Mouse (Mus musculus): Measurements from ENCODE around the gene Cpne5. TPM values are rescaled to one million over a fixed set of nuclear protein-coding genes. Genes with fewer than 3 reads are reported as not detected.

Gene Cpne5
- 5.3 and 5.8 TPM in 2 replicates for polyA plus RNA-seq (2015; fragmentation: Nextera tagmentation; extraction: Ambion mirVana)

DNA sequence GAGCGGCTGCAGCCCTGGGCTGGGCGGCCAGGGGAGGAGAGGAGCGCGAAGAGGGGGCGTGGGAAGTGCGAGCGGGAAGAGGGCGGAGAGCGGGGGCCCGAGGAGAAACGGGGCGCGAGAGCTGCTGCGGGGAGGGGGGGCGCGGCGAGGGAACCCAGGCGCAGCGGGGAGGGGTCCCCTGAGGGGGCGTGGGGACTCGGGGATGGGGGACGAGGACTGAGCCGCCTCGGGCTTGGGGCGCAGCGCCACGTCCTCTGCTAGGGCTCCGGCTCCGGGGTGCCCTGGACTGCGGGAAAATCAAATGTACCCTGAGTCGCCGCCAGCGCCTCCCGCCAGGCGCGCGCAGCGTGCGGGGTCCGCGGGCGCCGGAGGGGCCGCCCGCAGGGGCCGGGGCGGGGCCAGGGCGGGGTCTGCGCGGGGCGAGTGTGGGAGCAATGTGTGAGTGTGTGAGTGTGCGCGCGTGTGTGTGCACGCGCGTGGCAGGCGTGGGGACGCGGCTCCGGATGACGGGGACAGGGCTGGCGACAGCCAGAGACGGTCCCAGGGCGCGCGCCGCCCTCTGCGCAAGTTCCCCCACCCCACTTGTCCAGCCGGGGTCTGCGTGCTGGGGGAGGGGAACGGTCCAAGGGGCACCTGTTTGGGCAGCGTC lies at the start of gene Cpne5:
Cpne5 (minus strand) TSS at position 396 of the 649 bp plus-strand sequence.
- peak within 1 kb of the TSS; percentile 61 for H3K4me3 ChIP-seq (replicated peaks; ENCODE audit: low read depth, low read length)
- H3K36me3 ChIP-seq (ENCODE audit: insufficient read depth, low read length), result no peaks in the 10 kb centered on the region
- H3K9me3 ChIP-seq (replicated peaks; ENCODE audit: low read length), result no peaks in the 10 kb centered on the region
- TF ChIP-seq CTCF (IDR thresholded peaks at IDR 0.05; ENCODE audit: low read depth), result no peak
- no peak for DNase-seq (ENCODE audit: low spot score)
- peaks cover 8% of the 10 kb centered on the region; the same call in 1 of the 2 replicates for H3K27me3 ChIP-seq (ENCODE audit: insufficient read depth, low read length)
- 2% methylated on average over 52 of the region's 73 CpGs for WGBS
- peak within 1 kb of the TSS; percentile 100 for H3K4me2 ChIP-seq (ENCODE audit: low read length)
- H3K4me1 ChIP-seq (replicated peaks; ENCODE audit: insufficient read depth, low read length), result peaks cover 7% of the 10 kb centered on the region; the same call in 1 of the 2 replicates
- H3K9ac ChIP-seq (ENCODE audit: low read depth, low read length), result peak within 1 kb of the TSS; percentile 54
- no peak within 1 kb of the TSS for H3K27ac ChIP-seq
- peak; percentile 37; the same call in 1 of the 2 replicates for ATAC-seq (replicated peaks; ENCODE audit: low FRiP score, low read depth)

DNA sequence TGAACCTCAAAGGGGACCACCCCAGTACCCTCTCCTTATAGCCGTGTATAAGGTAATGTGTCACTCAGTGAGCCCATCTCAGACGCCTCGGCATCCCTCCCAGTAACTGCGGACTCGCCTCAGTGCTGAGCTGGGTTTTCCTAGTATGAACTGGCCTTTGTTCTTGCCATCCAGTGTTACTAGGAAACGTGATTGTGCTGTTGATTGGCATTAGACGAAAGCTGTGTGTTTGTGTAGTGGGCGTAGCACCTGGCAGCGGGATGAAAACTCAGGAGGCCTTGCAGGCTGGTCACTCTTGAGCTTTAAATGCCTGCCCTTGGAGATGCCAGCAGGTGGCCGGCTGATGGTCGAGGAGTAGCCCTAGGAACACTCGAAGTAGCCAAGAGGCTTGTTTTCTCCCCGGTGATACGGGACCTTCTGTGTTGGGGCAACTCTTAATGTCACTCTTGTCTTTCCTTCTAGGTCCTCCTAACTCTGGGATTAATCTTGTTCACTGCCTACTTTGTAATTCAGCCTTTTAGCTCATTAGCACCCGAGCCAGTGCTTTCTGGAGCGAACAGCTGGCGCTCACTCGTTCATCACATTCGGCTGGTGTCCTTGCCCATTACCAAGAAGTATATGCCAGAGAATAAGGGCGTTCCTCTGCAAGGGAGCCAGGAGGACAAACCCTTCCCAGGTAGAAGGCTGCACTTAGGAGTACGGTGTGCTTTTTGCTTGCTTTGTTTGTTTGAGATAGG lies 44.4 kb upstream of the Cpne5 start:
- H3K4me1 ChIP-seq (replicated peaks; ENCODE audit: insufficient read depth, low read length), result no peaks in the 10 kb centered on the region
- no peak for TF ChIP-seq CTCF (IDR thresholded peaks at IDR 0.05; ENCODE audit: low read depth)
- WGBS, result 78% methylated on average over 21 of the region's 21 CpGs
- no peak overlapping the region for H3K27ac ChIP-seq
- H3K27me3 ChIP-seq (ENCODE audit: insufficient read depth, low read length), result no peaks in the 10 kb centered on the region
- no peak overlapping the region for H3K9ac ChIP-seq (ENCODE audit: low read depth, low read length)
- ATAC-seq (replicated peaks; ENCODE audit: low FRiP score, low read depth) (no peak), DNase-seq (ENCODE audit: low spot score) (no peak)
- H3K36me3 ChIP-seq (ENCODE audit: insufficient read depth, low read length), result 0 out of 2 replicates have a peak, but pooled peaks cover 16% of the 10 kb centered on the region
- H3K9me3 ChIP-seq (replicated peaks; ENCODE audit: low read length), result no peaks in the 10 kb centered on the region
- no peak overlapping the region for H3K4me2 ChIP-seq (ENCODE audit: low read length)
- H3K4me3 ChIP-seq (replicated peaks; ENCODE audit: low read depth, low read length), result no peak overlapping the region

DNA sequence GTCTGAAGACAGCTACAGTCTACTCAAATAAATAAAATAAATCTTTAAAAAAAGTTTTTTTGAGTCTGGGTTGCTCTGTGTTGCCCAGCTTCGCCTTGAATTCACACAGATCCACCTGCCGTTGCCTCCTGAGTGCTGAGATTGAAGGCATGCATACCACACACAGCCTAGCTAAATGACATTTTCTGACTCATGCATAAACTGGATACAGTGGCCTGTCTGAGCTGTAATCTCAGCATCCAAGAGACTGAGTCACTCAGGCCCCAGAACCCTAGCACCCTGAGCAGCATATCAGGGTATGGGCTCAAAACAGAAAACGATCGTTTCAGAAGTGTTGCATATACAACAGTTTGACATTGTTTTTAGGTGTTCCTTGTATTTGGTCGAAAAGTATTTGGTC lies 43.6 kb upstream of the Cpne5 start:
- Histone ChIP-seq H3K27me3 (ENCODE audit: insufficient read depth, low read length) (no peaks in the 10 kb centered on the region), H3K4me2 (ENCODE audit: low read length) (no peak overlapping the region), H3K36me3 (ENCODE audit: insufficient read depth, low read length) (0 out of 2 replicates have a peak, but pooled peaks cover 16% of the 10 kb centered on the region), H3K4me1 (replicated peaks; ENCODE audit: insufficient read depth, low read length) (no peaks in the 10 kb centered on the region), H3K9me3 (replicated peaks; ENCODE audit: low read length) (no peaks in the 10 kb centered on the region), H3K27ac (no peak overlapping the region), H3K9ac (ENCODE audit: low read depth, low read length) (no peak overlapping the region), H3K4me3 (replicated peaks; ENCODE audit: low read depth, low read length) (no peak overlapping the region)
- DNase-seq (ENCODE audit: low spot score) (no peak), ATAC-seq (replicated peaks; ENCODE audit: low FRiP score, low read depth) (no peak)
- 85% methylated on average over 5 of the region's 5 CpGs for WGBS
- no peak for TF ChIP-seq CTCF (IDR thresholded peaks at IDR 0.05; ENCODE audit: low read depth)

DNA sequence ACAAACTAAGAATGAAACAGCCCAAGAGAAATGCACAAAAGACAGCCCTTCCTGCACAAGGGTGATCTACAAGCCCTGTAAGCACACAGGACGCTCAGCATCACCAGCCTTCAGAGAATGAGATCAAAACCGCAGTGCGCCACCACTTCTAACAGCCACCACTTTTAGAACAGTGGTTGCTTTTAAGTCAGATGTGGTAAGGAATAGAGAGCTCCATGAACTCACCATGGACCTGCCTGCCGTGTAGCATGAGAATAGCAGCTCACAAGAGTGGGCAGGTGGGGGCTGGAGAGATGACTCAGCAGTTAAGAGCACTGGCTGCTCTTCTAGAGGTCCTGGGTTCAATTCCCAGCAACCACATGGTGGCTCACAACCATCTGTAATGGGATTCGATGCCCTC lies 42.5 kb upstream of the Cpne5 start:
- WGBS, result 92% methylated on average over 5 of the region's 5 CpGs
- no peak for ATAC-seq (replicated peaks; ENCODE audit: low FRiP score, low read depth)
- no peaks in the 10 kb centered on the region for H3K4me1 ChIP-seq (replicated peaks; ENCODE audit: insufficient read depth, low read length)
- no peak overlapping the region for H3K27ac ChIP-seq
- no peak overlapping the region for H3K4me3 ChIP-seq (replicated peaks; ENCODE audit: low read depth, low read length)
- no peaks in the 10 kb centered on the region for H3K27me3 ChIP-seq (ENCODE audit: insufficient read depth, low read length)
- 0 out of 2 replicates have a peak, but pooled peaks cover 16% of the 10 kb centered on the region for H3K36me3 ChIP-seq (ENCODE audit: insufficient read depth, low read length)
- no peak overlapping the region for H3K9ac ChIP-seq (ENCODE audit: low read depth, low read length)
- no peak for DNase-seq (ENCODE audit: low spot score)
- H3K4me2 ChIP-seq (ENCODE audit: low read length), result no peak overlapping the region
- H3K9me3 ChIP-seq (replicated peaks; ENCODE audit: low read length), result no peaks in the 10 kb centered on the region
- TF ChIP-seq CTCF (IDR thresholded peaks at IDR 0.05; ENCODE audit: low read depth), result no peak

DNA sequence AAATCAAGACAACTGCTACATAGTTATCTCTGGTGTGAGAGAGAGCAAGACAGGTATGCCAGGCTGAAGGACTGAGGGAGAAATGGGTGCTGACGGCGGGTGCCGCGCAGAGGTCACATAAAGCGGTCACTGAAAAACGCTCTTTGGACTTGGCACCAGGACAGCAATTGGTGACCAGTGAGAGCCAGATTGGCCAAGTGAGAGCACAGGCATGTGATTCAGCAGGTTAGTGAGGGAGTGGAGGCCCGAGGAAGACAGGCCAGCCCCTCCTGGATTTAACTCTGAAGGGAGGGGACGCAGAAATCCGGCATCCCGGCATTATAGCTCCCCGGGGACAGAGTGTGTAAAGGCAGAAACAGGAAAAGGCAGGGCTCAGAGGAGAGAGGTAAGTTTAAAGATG lies 35.9 kb upstream of the Cpne5 start:
- 54% methylated on average over 11 of the region's 11 CpGs for WGBS

DNA sequence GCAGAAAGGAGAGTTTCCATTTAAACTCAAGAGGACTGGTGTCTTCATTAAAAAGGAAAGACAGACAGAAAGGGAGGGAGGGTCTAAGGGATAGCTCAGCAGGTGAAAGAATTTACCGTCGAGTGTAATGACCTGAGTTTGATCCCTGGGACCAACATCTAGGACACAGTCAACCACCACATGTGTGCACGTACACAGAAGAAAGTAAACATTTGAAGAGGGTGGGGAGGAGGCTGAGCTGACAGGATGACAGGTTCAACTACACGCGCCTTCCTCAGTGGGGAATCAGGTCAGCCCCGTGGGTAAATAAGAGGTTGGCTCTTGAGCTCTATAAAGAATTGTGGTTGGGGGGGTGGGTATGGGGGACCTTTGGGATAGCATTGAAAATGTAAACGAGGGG lies 35.2 kb upstream of the Cpne5 start:
- Histone ChIP-seq H3K4me3 (replicated peaks; ENCODE audit: low read depth, low read length) (no peak overlapping the region), H3K9ac (ENCODE audit: low read depth, low read length) (no peak overlapping the region), H3K4me2 (ENCODE audit: low read length) (no peak overlapping the region), H3K27ac (no peak overlapping the region), H3K27me3 (ENCODE audit: insufficient read depth, low read length) (no peaks in the 10 kb centered on the region), H3K36me3 (ENCODE audit: insufficient read depth, low read length) (no peaks in the 10 kb centered on the region), H3K4me1 (replicated peaks; ENCODE audit: insufficient read depth, low read length) (peaks cover 14% of the 10 kb centered on the region), H3K9me3 (replicated peaks; ENCODE audit: low read length) (no peaks in the 10 kb centered on the region)
- TF ChIP-seq CTCF (IDR thresholded peaks at IDR 0.05; ENCODE audit: low read depth), result no peak
- 81% methylated on average over 7 of the region's 7 CpGs for WGBS
- no peak for DNase-seq (ENCODE audit: low spot score)
- no peak for ATAC-seq (replicated peaks; ENCODE audit: low FRiP score, low read depth)

More for the DNA sequence above, 35.9 kb upstream of the Cpne5 start:
- Histone ChIP-seq H3K9me3 (replicated peaks; ENCODE audit: low read length) (no peaks in the 10 kb centered on the region), H3K4me1 (replicated peaks; ENCODE audit: insufficient read depth, low read length) (peaks cover 14% of the 10 kb centered on the region), H3K4me2 (ENCODE audit: low read length) (no peak overlapping the region), H3K27me3 (ENCODE audit: insufficient read depth, low read length) (no peaks in the 10 kb centered on the region), H3K4me3 (replicated peaks; ENCODE audit: low read depth, low read length) (no peak overlapping the region), H3K36me3 (ENCODE audit: insufficient read depth, low read length) (no peaks in the 10 kb centered on the region), H3K27ac (peak overlapping the region; percentile 64), H3K9ac (ENCODE audit: low read depth, low read length) (0 out of 2 replicates have a peak overlapping the region, but pooled peaks have one; percentile 2)
- ATAC-seq (replicated peaks; ENCODE audit: low FRiP score, low read depth), result peak; percentile 75
- TF ChIP-seq CTCF (IDR thresholded peaks at IDR 0.05; ENCODE audit: low read depth), result no peak
- DNase-seq (ENCODE audit: low spot score), result no peak
